Mouse (Mus musculus) spleen, postnatal 36 days (tissue): Measurements from ENCODE around the gene Itpr1.

Experiments
- DNase-seq, 2 experiments: peaks; one replicate each; pipeline ENCODE4 v3.0.0; 2022; ENCODE audit warnings: low spot score in 2 of 2, mixed read lengths in 1 of 2

The Itpr1 gene

GRCm38 (mm10) chr6:108240754-108241153, 27.9 kb downstream of the Itpr1 start:
- DNase-seq = no peak

DNA sequence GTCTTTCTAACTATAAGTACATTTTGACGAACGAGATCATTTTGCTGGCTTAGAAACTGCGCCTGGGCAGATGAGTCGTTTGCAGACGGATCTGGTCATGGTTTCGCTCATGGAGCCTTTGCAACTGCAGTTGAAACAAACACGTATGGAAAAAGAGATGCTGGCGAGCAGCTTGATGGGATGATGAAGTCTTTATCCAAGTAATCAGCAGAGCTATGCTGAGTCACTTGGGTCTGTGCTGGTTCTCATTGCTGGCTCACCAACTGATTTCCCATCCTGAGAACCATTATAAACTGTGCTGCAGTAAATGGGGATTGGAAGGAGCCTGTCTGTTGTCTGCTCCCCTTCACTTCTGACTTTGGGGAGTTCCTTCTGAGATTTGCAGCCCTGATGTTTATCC, 31.7 kb downstream of the Itpr1 start:
- no peak for DNase-seq

DNA sequence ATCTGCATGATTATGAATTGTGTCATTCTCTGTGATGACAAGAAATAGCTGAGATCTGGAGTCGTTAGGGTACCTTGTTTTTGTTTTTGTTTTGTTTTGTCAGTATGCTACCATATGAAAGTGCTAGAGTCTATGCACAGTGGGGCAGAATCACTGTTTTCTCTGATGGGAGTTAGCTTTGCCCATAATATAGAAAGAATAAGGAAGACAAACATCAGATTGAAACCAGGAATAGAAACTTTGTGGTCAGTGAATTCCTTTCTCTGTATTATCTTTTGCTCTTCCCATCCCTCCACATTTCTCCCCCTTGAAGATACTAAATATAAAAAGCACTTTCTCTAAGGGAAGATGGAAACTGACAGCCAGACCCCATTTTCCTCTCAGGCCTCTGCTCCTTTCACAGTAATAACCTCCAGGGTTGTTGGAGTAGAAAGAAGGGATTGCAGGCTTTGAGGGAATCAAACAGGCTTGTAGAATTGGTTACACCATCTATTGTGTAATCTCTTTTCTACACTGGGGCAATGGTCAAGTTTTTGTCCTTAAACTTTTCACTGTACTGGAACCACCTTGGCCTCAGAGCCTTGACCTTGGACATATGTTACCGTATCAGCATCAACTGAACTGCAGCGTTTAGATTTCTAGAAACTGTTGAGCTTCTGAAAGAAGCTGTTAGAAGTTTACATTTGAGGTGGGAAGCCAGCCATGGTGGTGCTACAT, 33.6 kb downstream of the Itpr1 start:
- DNase-seq = no peak

- no peak for DNase-seq
Measured at GRCm38 (mm10) chr6:108247211-108247610, 34.3 kb downstream of the Itpr1 start.

- no peak for DNase-seq
Measured at GRCm38 (mm10) chr6:108248519-108248918, 35.6 kb downstream of the Itpr1 start.

GRCm38 (mm10) chr6:108249031-108249917, 36.4 kb downstream of the Itpr1 start:
- no peak for DNase-seq

DNA sequence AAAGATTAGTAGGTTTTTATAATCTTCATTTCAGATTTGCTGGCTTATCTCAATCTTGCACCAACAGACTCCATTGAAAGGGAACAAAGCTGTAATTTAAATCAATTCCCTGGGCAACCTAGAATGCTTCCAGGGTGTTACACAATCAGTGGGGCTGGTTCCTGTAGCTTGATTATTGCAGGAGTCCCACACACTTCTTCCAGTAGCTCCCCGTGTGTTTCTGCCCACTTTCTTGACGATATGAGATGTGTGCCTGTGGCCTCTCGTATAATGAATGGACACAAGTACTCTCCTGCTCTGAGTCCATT, 37.0 kb downstream of the Itpr1 start:
- no peak for DNase-seq

GRCm38 (mm10) chr6:108250416-108250815, 37.5 kb downstream of the Itpr1 start:
- no peak for DNase-seq

DNA sequence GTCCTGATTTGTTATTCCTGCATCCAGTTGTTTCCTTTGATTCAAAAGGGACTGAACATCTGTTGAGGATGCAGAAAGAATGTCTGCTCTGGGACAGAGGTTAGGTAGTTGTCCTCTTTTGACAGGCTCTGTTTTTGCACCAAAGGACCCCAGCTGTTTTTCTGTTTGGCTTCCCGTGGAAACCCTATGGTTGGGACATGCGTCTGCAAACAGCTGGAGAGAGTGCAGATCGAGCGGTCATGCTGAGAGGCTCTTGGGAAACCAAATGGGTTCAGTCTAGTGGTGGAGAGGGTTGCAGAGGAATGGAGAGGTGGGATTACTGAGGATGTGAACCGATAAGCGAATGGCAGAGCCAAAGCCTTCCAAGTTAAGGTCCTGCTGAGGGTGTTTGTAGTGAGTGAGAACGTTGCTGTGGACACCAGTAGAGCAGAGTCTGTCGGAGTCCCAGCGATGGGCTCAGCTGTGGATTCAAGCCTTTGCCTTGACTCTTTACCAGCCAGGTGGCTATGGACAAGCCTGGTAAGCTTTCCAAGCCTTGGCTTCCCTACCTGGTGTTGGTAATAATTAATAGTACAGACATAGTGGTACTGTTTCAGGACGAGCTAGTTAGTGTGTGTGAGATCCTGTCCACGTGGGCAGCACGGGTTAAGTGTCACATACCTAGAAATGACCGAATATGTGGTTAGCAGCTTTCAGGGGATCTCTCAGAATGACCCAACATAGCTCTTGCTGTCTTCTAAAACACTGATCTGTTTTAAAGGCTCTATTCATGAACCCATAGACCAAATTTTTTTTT, 39.9 kb downstream of the Itpr1 start:
- no peak for DNase-seq

GRCm38 (mm10) chr6:108254132-108255064, 41.5 kb downstream of the Itpr1 start:
- no peak for DNase-seq

- DNase-seq = no peak
Measured at GRCm38 (mm10) chr6:108255880-108256279, 43.0 kb downstream of the Itpr1 start.

DNA sequence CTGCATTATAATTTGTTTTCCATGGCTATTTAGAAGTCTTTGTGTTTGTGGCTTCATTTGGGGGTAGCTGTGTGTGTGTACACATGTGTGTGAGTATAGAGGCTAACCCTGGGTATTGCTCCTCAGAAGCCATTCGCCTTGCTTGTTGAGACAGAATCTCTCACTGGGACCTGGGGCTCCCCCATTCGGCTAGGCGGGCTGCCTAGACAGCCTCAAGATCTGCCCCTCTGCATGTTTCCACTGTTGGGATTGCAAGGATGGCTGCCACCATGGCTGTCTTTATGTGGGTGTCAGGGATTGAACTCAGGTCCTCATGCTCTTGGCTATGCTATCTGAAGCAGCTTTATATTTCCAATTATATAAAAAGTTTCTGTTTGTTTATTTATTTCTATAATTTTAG, 44.3 kb downstream of the Itpr1 start:
- no peak for DNase-seq

DNA sequence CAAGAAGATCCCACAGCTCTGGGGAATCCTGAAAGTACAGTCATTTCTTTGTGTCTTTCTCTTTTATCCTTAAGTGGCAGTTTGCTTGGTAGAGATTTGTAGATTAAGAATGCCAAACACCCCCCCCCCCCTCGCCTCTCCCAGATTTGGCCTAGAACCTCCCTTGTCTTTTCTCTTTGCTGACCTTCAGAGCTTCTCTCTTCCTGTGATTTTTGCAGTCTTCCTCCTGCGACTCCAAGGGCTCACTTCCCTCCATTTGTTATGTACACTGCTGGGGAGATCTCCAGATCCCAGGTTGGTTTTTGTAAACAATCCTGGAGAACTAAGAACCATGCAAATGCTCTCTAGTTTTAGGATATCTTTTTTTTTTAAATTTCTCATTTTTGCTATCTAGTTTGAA, 45.7 kb downstream of the Itpr1 start:
- no peak for DNase-seq

- DNase-seq = no peak
Measured at GRCm38 (mm10) chr6:108259671-108260070, 46.8 kb downstream of the Itpr1 start.

- DNase-seq = no peak
Measured at GRCm38 (mm10) chr6:108261506-108261905, 48.6 kb downstream of the Itpr1 start.

GRCm38 (mm10) chr6:108264164-108264563, 51.3 kb downstream of the Itpr1 start:
- DNase-seq = no peak

DNA sequence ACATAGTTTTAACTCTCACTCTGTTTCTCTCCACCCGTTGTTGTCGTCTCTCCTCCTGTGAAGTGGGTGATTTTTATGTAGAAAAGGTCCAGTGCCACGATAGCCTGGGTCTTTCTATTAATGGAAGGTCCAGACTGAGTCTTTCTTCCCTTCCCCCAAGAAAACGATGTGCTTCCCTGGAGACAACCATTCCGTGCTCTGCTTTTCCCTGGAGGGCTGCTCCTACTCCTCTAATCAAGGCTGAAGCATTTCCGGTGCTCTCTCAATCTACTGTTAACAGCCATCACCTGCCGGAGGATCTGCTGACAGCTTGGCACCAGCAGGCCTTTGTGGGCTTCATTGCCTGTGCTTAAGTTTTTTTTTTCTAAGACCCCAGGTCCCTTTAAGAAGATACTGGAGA, 60.6 kb downstream of the Itpr1 start:
- DNase-seq = no peak

GRCm38 (mm10) chr6:108274364-108275084, 61.6 kb downstream of the Itpr1 start:
- no peak for DNase-seq

DNA sequence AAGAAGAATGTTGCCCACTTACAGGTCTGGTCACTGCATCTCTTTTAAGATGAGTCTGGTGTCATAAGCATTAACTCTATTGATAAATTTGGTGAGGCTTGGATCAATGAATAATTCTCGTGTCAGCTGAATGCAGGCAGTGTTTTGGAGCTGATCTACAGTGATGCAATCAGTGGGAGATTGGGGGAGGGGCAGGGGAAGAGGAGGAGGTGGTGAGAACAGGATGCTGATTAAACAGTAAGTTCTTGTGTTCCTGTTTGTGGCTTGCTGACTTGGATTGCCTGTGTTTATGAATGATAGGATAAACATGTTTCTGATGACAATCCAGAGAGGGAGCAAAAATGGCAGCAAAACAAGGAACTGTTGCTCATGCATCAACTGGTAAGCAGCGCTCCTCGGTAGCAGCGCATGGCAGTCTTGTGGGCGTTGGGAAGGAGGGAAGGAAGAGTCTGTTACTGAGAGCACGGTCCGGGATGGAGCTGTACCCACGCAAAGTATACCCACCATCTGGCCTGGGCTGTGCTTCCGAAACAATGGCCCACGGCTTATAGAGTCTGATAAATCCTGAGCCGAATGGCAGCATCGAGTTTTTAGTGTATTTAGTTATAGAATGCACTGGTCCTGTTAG, 64.1 kb downstream of the Itpr1 start:
- peak in 1 of 2 experiments; percentile 34 for DNase-seq
